Mouse (Mus musculus) adrenal gland, postnatal 25 days (tissue): ENCODE data around the gene Reep1. TPM values are rescaled to one million over a fixed set of nuclear protein-coding genes. Genes with fewer than 3 reads are reported as not detected.

Source experiments
- DNase-seq: peaks from one replicate; pipeline ENCODE4 v3.0.0; 2021; ENCODE audit warnings: mixed read lengths
- total RNA-seq: library from RNA; stranded (reverse); gene quantifications from 2 replicates; pipeline ENCODE4 v1.2.3, GENCODE M21; 2021

Reep1 gene
- total RNA-seq, 1 experiment from 2014 or later = 7.6 TPM

GRCm38 (mm10) chr6:71737202-71737601, 29.8 kb downstream of the Reep1 start:
- DNase-seq = peak; percentile 16

- DNase-seq = no peak
Measured at GRCm38 (mm10) chr6:71738611-71739010, 31.2 kb downstream of the Reep1 start.

- DNase-seq = no peak
Measured at GRCm38 (mm10) chr6:71740921-71741320, 33.6 kb downstream of the Reep1 start.

DNA sequence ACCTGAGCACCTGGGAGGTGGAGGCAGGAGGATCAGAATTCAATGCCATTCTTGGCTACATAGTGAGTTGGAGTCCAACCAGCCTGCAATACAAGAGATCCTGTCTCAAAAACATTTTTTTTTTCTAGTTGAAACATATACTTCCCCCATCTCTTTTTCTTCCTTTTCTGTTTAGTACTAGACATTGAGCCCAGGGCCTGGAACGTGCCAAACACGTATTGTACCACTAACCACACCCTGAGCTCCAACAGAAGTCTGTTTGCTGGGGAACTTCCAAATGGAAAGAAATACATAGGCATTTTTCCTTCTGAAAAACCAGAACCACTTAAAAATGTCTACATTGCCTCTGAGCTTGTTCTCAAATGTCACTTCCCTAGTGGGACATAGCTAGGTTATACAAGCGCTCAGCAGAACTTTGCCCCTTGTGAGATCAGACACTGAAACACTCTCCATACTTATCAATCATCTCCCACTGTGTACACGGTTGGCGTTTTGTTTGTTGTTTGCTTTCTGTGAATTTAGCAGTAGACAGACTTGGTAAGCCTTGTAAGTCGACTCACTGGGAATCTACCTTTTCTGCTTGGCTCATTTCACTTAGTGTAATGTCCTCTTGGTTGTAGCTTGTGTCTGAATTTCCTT, 34.8 kb downstream of the Reep1 start:
- no peak for DNase-seq

DNA sequence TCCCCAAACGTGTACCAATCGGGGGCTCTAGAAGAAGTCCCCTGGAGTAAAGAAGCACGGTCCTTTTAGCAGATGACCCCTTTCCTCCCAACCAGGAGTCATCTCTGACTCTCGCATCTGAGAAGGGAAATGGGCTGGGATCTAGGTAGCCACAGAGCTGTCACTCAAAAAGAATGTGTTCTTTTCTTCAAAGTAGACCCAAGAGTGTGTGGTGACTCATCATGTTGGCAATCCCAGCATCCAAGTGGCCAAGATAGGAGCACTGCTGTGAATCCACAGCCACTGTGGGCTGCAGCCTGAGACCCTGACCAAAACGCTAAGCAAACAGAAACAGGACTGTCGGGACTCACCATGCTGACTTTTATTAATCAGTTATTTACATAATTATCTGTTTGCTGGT, 37.6 kb downstream of the Reep1 start:
- DNase-seq = no peak

DNA sequence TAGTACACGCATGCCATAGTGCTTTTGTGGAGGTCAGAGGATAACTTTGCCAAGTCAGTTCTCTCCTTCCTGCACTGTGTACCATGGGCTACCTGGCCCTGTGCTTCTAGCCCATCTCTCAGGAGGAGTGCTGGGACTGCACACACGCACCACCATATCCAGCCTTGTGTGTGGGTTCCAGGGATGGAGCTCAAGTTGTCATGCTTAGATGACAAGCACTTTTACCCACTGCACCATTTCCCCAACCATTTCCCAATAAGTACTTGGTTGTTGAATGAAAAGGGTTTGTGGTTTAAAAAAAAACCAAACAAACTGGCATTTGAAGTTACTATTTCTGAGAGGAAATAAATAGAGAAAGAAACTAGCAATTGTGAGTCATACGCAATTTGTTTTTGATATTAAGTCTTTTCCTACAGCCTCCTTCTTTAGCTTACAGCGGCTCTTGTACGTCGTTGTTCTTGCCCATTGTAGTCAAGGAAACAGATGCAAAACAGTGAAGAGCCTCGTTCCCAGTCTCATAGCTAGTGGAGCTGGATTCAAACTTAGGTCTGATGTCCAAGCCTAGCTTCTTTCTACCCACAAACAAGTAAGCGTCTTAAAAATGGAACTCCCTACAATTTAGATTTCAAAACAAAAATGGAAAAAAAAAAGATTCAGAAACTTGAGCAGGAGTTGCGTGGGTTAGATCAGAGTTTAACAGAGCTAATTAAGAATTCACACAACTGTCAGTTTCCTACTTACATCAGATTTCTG, 38.3 kb downstream of the Reep1 start:
- DNase-seq = no peak

DNA sequence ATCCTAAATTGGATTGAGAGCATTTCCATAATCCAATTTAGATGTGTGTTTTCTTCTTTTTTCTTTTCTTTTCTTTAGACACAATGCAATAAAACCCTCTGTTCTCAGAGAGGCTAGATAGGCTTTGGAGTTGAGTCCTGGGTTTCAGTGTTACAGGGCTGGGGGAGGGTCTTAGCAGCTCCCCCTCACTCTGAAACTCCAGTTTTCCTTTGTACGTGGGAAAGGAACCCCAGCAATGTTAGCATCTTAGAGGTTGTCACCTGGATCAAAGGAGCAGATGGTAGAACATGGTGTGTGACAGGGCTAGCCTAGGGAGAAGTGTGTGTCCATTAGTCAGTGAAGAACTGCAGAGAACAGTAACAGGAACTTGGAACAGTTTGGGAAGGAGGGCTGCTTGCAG, 38.9 kb downstream of the Reep1 start:
- no peak for DNase-seq

DNA sequence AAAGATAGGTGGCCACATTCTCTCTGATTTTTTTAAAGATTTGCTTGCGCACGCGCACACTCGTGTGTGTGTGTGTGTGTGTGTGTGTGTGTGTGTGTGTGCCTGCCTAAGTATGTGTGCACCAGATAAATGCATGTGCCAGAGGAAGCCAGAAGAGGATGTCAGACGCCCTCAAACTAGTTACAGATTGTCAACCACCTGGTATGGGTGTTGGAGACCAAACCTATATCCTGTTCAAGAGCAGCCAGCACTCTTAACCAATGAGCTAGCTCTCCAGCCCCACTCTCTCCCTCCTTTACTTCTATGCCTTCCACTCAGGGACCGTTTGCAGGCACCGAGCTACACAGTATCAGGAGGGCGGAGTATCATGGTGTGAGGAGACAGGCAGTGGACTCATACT, 39.5 kb downstream of the Reep1 start:
- no peak for DNase-seq

GRCm38 (mm10) chr6:71751602-71752001, 44.2 kb downstream of the Reep1 start:
- DNase-seq = no peak

- peak; percentile 53 for DNase-seq
Measured at GRCm38 (mm10) chr6:71752791-71753464, 45.6 kb downstream of the Reep1 start.

DNA sequence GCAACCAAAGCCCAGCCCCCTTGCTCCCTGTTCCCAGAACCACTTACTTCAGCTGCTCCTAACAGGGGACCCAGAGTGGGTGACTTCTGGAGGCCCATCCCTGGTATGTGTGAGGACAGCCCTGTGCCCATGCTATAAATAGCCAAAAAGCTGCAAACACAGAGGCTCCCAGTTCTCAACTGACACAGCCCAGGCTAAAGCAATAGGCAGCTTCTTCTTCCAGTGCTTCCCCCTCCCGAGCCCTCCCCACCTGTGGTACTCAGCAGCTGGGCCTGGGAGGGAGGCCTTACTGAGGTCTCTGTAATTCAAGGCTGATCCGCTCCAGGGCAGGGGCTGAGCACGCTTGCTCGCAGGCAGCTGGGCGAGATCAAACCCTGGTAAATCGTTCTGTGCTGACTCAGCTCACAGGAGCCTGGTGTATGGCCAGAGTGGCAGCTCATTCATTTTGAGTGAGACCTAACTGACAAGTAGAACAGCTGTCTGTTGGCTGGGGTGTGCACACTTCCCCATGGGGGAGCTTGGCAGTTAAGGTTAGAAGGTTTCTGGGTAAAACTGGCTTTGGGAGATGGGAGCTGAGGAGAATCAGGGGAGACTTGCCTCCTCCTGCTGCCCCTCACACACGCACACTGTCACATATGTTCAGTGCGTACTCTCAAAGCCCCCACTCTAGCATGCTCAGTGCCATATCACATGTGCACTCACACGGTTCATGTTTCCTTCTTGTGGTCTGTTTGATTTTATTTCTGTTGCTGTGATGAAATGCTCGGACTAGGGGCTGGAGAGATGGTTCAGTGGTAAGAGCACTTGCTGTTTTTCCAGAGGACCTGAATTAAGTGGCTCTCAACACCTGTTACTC, 49.9 kb downstream of the Reep1 start:
- DNase-seq = peak; percentile 37

- no peak for DNase-seq
Measured at GRCm38 (mm10) chr6:71758780-71759179, 51.4 kb downstream of the Reep1 start.

- no peak for DNase-seq
Measured at GRCm38 (mm10) chr6:71760073-71760472, 52.7 kb downstream of the Reep1 start.

GRCm38 (mm10) chr6:71767761-71768160, 60.4 kb downstream of the Reep1 start:
- DNase-seq = no peak

- DNase-seq = no peak
Measured at GRCm38 (mm10) chr6:71769901-71770690, 62.7 kb downstream of the Reep1 start.

GRCm38 (mm10) chr6:71770856-71771255, 63.5 kb downstream of the Reep1 start:
- DNase-seq = no peak

- DNase-seq = no peak
Measured at GRCm38 (mm10) chr6:71771282-71771681, 63.9 kb downstream of the Reep1 start.

DNA sequence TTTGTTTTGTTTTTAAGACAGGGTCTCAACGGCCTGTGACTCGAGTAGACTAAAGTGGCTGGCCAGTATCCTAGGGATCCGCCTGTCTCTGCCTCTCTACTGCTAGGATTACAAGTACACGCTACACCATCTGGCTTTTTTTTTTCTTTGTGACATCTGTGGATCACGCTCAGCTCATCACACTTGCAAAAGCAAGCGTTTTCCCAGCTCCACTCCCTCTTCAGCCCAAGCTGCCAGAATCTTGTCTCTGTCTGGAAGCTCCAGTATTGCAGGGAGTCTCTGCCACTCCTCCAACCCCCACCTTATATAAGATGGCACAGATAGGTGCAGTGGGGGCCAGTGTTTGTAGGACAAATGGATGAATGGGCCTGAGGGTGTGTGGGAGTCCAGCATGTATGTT, 64.8 kb downstream of the Reep1 start:
- DNase-seq = no peak

- DNase-seq = peak; percentile 51
Measured at GRCm38 (mm10) chr6:71772636-71773208, 65.4 kb downstream of the Reep1 start.

- DNase-seq = no peak
Measured at GRCm38 (mm10) chr6:71778016-71778415, 70.7 kb downstream of the Reep1 start.

DNA sequence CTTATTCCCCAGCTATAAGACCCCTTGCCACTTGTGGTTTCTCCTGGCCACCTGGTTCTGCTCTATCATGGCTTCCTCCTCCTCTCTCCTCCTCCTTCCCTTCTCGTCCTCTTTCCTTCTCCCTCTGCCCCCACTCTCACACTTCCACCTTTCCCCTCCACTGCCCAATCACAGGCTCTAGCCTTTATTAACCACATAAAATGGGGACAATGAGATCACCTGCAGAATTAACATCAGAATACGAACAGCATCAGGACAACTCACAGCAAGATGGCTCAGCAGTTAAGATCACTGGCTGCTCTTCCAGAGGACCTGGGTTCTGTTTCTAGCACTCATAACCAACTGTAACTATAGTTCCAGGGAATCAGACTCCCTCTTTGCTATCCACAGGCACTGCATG, 72.5 kb downstream of the Reep1 start:
- DNase-seq = no peak
